In the genomic region with DNA sequence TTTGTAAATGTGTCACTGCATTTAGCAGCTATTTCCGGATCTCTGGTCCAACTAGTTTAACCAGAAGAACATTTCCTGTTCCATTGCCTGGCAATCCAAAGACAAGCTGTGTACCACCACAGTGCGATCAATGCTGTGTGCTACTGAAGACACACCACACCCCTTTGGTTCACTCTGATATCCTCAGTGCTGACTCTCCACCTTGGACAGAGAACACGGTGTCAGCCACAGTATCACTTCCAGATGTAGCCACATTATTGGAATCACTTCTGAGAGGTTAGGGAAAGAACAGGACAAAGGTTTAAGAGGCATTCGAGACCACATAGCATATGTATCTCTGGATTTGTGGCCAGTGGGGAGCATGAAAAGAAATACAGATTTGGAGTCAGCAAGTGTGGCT, we compare ENCODE assay signal across 17 mouse cellular contexts.
A peak's percentile ranks its signal among the peaks of the same experiment; 100 is the strongest.
DNase-seq lines count a peak whose midpoint lies in the region; ATAC-seq and TF ChIP-seq lines count a peak whose summit lies in the region.
"Had no signal": no experiment of that assay in that cellular context is flagged by ENCODE, and none has a peak within 500 bp of the region (broad histone marks: within the 10 kb centered on the region; RNA-seq: fewer than 3 reads in every experiment).

No protein-coding gene starts in this region.

- H3K27me3 ChIP-seq in heart, embryonic 15.5 days = no peaks in the 10 kb centered on the region
- H3K27me3 ChIP-seq in limb, embryonic 14.5 days (ENCODE audit: control insufficient read depth, insufficient read depth, low read length) = no peaks in the 10 kb centered on the region
- H3K27me3 ChIP-seq in forebrain, postnatal 0 days (ENCODE audit: insufficient read depth, low read length) = no peaks in the 10 kb centered on the region
- no peaks in the 10 kb centered on the region for H3K27me3 ChIP-seq in cerebellum, adult 2 months (ENCODE audit: control insufficient read depth, insufficient read depth, low read length)
- no peaks in the 10 kb centered on the region for H3K27me3 ChIP-seq in forebrain, embryonic 11.5 days (ENCODE audit: control insufficient read depth, insufficient read depth, low read length)
- H3K27me3 ChIP-seq: embryonic facial prominence, embryonic 13.5 days; liver, embryonic 12.5 days; midbrain, embryonic 12.5 days had no signal

- no peak for TF ChIP-seq POLR2A in limb, embryonic 14.5 days (IDR thresholded peaks at IDR 0.05; ENCODE audit: borderline replicate concordance, extremely low read depth, insufficient read depth, insufficient read length)
- no peak for TF ChIP-seq POLR2A in cerebellum, adult 2 months (IDR thresholded peaks at IDR 0.05; ENCODE audit: borderline replicate concordance, insufficient read depth, low read length)

- no peak for DNase-seq in heart, postnatal 4 days
- DNase-seq in ES-CJ7 (ENCODE audit: low read depth, low spot score) = peak; percentile 5
- DNase-seq in R1 (ENCODE audit: low read depth, low spot score) = peak; percentile 39
- peak; percentile 25 for DNase-seq in limb, embryonic 14.5 days (ENCODE audit: low spot score)
- DNase-seq in forebrain, postnatal 0 days = no peak
- no peak for DNase-seq in cerebellum, adult 2 months
- no peak for DNase-seq in forebrain, embryonic 11.5 days (ENCODE audit: low spot score)
- DNase-seq: cerebellum, adult 11-12 months; kidney, adult 18-20 months; right cerebral cortex, postnatal 25 days; thymus, postnatal 25 days had no signal

- no peak for TF ChIP-seq CTCF in forebrain, postnatal 0 days (IDR thresholded peaks at IDR 0.05; ENCODE audit: low read depth)
- no peak for TF ChIP-seq CTCF in cerebellum, adult 2 months (IDR thresholded peaks at IDR 0.05; ENCODE audit: borderline replicate concordance, insufficient read depth, low read depth, low read length)

- H3K36me3 ChIP-seq in heart, embryonic 15.5 days = no peaks in the 10 kb centered on the region
- H3K36me3 ChIP-seq in limb, embryonic 14.5 days (ENCODE audit: control insufficient read depth, insufficient read depth, low read length) = no peaks in the 10 kb centered on the region
- no peaks in the 10 kb centered on the region for H3K36me3 ChIP-seq in forebrain, postnatal 0 days (ENCODE audit: insufficient read depth)
- no peaks in the 10 kb centered on the region for H3K36me3 ChIP-seq in forebrain, embryonic 11.5 days (ENCODE audit: control insufficient read depth, insufficient read depth, low read length)
- H3K36me3 ChIP-seq: embryonic facial prominence, embryonic 13.5 days; liver, embryonic 12.5 days; midbrain, embryonic 12.5 days had no signal

- no peak for ATAC-seq in heart, embryonic 15.5 days (replicated peaks; ENCODE audit: insufficient number of reproducible peaks, insufficient read depth, low FRiP score, low read depth)
- ATAC-seq in limb, embryonic 14.5 days (ENCODE audit: low FRiP score, low read depth) = peak; percentile 65
- no peak for ATAC-seq in forebrain, postnatal 0 days
- no peak for ATAC-seq in forebrain, embryonic 11.5 days (replicated peaks; ENCODE audit: low FRiP score)
- ATAC-seq: forebrain, embryonic 14.5 days; liver, embryonic 12.5 days had no signal

- 41% methylated on average over 4 of the region's 4 CpGs for WGBS in heart, embryonic 15.5 days
- 34% methylated on average over 4 of the region's 4 CpGs for WGBS in limb, embryonic 14.5 days
- 85% methylated on average over 4 of the region's 4 CpGs for WGBS in forebrain, postnatal 0 days
- WGBS in cerebellum, adult 2 months = 75% methylated on average over 4 of the region's 4 CpGs
- 77% methylated on average over 4 of the region's 4 CpGs for WGBS in forebrain, embryonic 11.5 days

- H3K4me2 ChIP-seq in heart, embryonic 15.5 days = no peak overlapping the region
- H3K4me2 ChIP-seq in limb, embryonic 14.5 days (replicated peaks; ENCODE audit: low read depth, low read length, severe bottlenecking) = peak overlapping the region; percentile 10; the same call in 1 of the 2 replicates
- no peak overlapping the region for H3K4me2 ChIP-seq in forebrain, postnatal 0 days (ENCODE audit: low read depth)
- H3K4me2 ChIP-seq in forebrain, embryonic 11.5 days (ENCODE audit: low read depth, low read length, severe bottlenecking) = no peak overlapping the region
- H3K4me2 ChIP-seq: embryonic facial prominence, embryonic 13.5 days; liver, embryonic 12.5 days; midbrain, embryonic 12.5 days had no signal

- H3K9me3 ChIP-seq in heart, embryonic 15.5 days (replicated peaks) = no peaks in the 10 kb centered on the region
- no peaks in the 10 kb centered on the region for H3K9me3 ChIP-seq in limb, embryonic 14.5 days (ENCODE audit: control insufficient read depth, low read length)
- no peaks in the 10 kb centered on the region for H3K9me3 ChIP-seq in forebrain, postnatal 0 days (ENCODE audit: low read length)
- H3K9me3 ChIP-seq in forebrain, embryonic 11.5 days (ENCODE audit: control insufficient read depth, low read length) = no peaks in the 10 kb centered on the region
- H3K9me3 ChIP-seq: embryonic facial prominence, embryonic 13.5 days; liver, embryonic 12.5 days; midbrain, embryonic 12.5 days had no signal

- peaks cover 22% of the 10 kb centered on the region for H3K4me1 ChIP-seq in heart, embryonic 15.5 days (replicated peaks)
- peaks cover 24% of the 10 kb centered on the region for H3K4me1 ChIP-seq in limb, embryonic 14.5 days (ENCODE audit: control insufficient read depth, insufficient read depth, low read length)
- H3K4me1 ChIP-seq in forebrain, postnatal 0 days (ENCODE audit: insufficient read depth) = no peaks in the 10 kb centered on the region
- peaks cover 2% of the 10 kb centered on the region for H3K4me1 ChIP-seq in cerebellum, adult 2 months (ENCODE audit: control insufficient read depth, insufficient read depth, low read length)
- H3K4me1 ChIP-seq in forebrain, embryonic 11.5 days (replicated peaks; ENCODE audit: control insufficient read depth, insufficient read depth, low read length) = no peaks in the 10 kb centered on the region
- H3K4me1 ChIP-seq: midbrain, embryonic 12.5 days had no signal

- no peak overlapping the region for H3K4me3 ChIP-seq in heart, embryonic 15.5 days
- no peak overlapping the region for H3K4me3 ChIP-seq in limb, embryonic 14.5 days (replicated peaks; ENCODE audit: low read length)
- H3K4me3 ChIP-seq in forebrain, postnatal 0 days (ENCODE audit: low read depth, low read length) = no peak overlapping the region
- no peak overlapping the region for H3K4me3 ChIP-seq in cerebellum, adult 2 months (replicated peaks; ENCODE audit: insufficient read depth, low read depth, low read length)
- H3K4me3 ChIP-seq in forebrain, embryonic 11.5 days (ENCODE audit: low read depth, low read length) = no peak overlapping the region
- H3K4me3 ChIP-seq: embryonic facial prominence, embryonic 13.5 days; left cerebral cortex, adult 2 months; liver, embryonic 12.5 days; midbrain, embryonic 12.5 days had no signal

- peak overlapping the region; percentile 10; the same call in 1 of the 2 replicates for H3K27ac ChIP-seq in heart, embryonic 15.5 days
- H3K27ac ChIP-seq in limb, embryonic 14.5 days (replicated peaks; ENCODE audit: low read depth, low read length) = 0 out of 2 replicates have a peak overlapping the region, but pooled peaks have one; percentile 10
- no peak overlapping the region for H3K27ac ChIP-seq in forebrain, postnatal 0 days (ENCODE audit: low read depth, low read length)
- no peak overlapping the region for H3K27ac ChIP-seq in cerebellum, adult 2 months (ENCODE audit: insufficient read depth, low read length)
- no peak overlapping the region for H3K27ac ChIP-seq in forebrain, embryonic 11.5 days (ENCODE audit: low read depth, low read length)
- H3K27ac ChIP-seq: embryonic facial prominence, embryonic 13.5 days; left cerebral cortex, adult 2 months; liver, embryonic 12.5 days; midbrain, embryonic 12.5 days had no signal

- no peak overlapping the region for H3K9ac ChIP-seq in heart, embryonic 15.5 days
- no peak overlapping the region for H3K9ac ChIP-seq in limb, embryonic 14.5 days (ENCODE audit: low read depth, low read length, severe bottlenecking)
- no peak overlapping the region for H3K9ac ChIP-seq in forebrain, postnatal 0 days
- H3K9ac ChIP-seq in forebrain, embryonic 11.5 days (ENCODE audit: low read length) = no peak overlapping the region
- H3K9ac ChIP-seq: embryonic facial prominence, embryonic 13.5 days; liver, embryonic 12.5 days; midbrain, embryonic 12.5 days had no signal

Comparison
In these comparisons a context has a peak if more than half of its experiments do, and no peak if none do; other contexts are left out.
1. H3K27ac ChIP-seq: peak in heart, embryonic 15.5 days (single experiment) and limb, embryonic 14.5 days (single experiment); none in forebrain, postnatal 0 days (single experiment), cerebellum, adult 2 months (single experiment) and forebrain, embryonic 11.5 days (single experiment).
2. DNase-seq: peak in ES-CJ7 (single experiment), R1 (single experiment) and limb, embryonic 14.5 days (single experiment); none in heart, postnatal 4 days (single experiment), forebrain, postnatal 0 days (single experiment), cerebellum, adult 2 months (0 of 2) and forebrain, embryonic 11.5 days (single experiment).